Mouse (Mus musculus) neural tube, embryonic 11.5 days (tissue): ENCODE measurements around the gene Ehbp1l1. TPM values are rescaled to one million over a fixed set of nuclear protein-coding genes. Genes with fewer than 3 reads are reported as not detected.

Experiments used
- ATAC-seq: fragments of 200-750 bp; cut with Nextera tagmentation; 2 replicates; pipeline ENCODE4 v1.8.0; 2017; ENCODE audit warnings: moderate number of reproducible peaks, mild to moderate bottlenecking, moderate TSS enrichment, moderate library complexity; ENCODE audit not compliant: insufficient read depth, low FRiP score, low TSS enrichment
- DNase-seq: peaks from one replicate; pipeline ENCODE4 v3.0.0-alpha.2; 2015; ENCODE audit warnings: low spot score
- H3K27ac ChIP-seq: fragments of 300-500 bp; sonication (generic); 2 replicates; pipeline ENCODE4 v1.5.1; 2014; ENCODE audit warnings: low read depth, mild to moderate bottlenecking, low read length
- H3K27me3 ChIP-seq: fragments of 300-500 bp; sonication (generic); 2 replicates; pipeline ENCODE4 v1.6.1; 2014; ENCODE audit warnings: mild to moderate bottlenecking, low read length, mixed read lengths; ENCODE audit not compliant: control insufficient read depth, insufficient read depth
- H3K36me3 ChIP-seq: fragments of 300-500 bp; sonication (generic); 2 replicates; pipeline ENCODE4 v1.6.1; 2014; ENCODE audit warnings: mild to moderate bottlenecking, low read length, moderate library complexity, mixed read lengths; ENCODE audit not compliant: control insufficient read depth, insufficient read depth
- H3K4me1 ChIP-seq: fragments of 300-500 bp; sonication (generic); 2 replicates; pipeline ENCODE4 v1.6.1; 2014; ENCODE audit warnings: low read length, mixed read lengths; ENCODE audit not compliant: control insufficient read depth, insufficient read depth
- H3K4me2 ChIP-seq: fragments of 300-500 bp; sonication (generic); 2 replicates; pipeline ENCODE4 v1.6.1; 2014; ENCODE audit warnings: low read depth, mild to moderate bottlenecking, moderate library complexity
- H3K4me3 ChIP-seq: fragments of 300-500 bp; sonication (generic); 2 replicates; pipeline ENCODE4 v1.5.1; 2014; ENCODE audit warnings: low read depth, low read length
- H3K9ac ChIP-seq: fragments of 300-500 bp; sonication (generic); 2 replicates; pipeline ENCODE4 v1.6.1; 2014; ENCODE audit warnings: mild to moderate bottlenecking, low read length
- H3K9me3 ChIP-seq: fragments of 300-500 bp; sonication (generic); 2 replicates; pipeline ENCODE4 v1.6.1; 2016; ENCODE audit warnings: low read length; ENCODE audit not compliant: control insufficient read depth
- WGBS: fragments of 180-500 bp; shearing (Covaris S2); extraction: QIAGEN DNeasy Blood & Tissue Kit; methylation state at CpG from one replicate; pipeline ENCODE4 v1.1.7; 2014; 5-methylcytosine and 5-hydroxymethylcytosine counted together
- polyA plus RNA-seq: library from polyadenylated mRNA; unstranded; fragments of >200 nt; fragmentation: Nextera tagmentation; extraction: Ambion mirVana; gene quantifications from 2 replicates; pipeline ENCODE4 v1.2.1, GENCODE M21; 2014

Gene Ehbp1l1
- polyA plus RNA-seq, 1 experiment from 2014 or later, result 6.8 TPM

- ATAC-seq (no peak), DNase-seq (no peak)
- H3K4me3 ChIP-seq, result no peak overlapping the region
- no peak overlapping the region for H3K4me2 ChIP-seq
- no peak overlapping the region for H3K27ac ChIP-seq
- H3K4me1 ChIP-seq, result peaks cover 3% of the 10 kb centered on the region; the same call in 1 of the 2 replicates
- H3K9me3 ChIP-seq, result no peaks in the 10 kb centered on the region
- peaks cover 10% of the 10 kb centered on the region for H3K36me3 ChIP-seq
- no peak overlapping the region for H3K9ac ChIP-seq
- 75% methylated on average over 10 of the region's 10 CpGs for WGBS
- H3K27me3 ChIP-seq, result no peaks in the 10 kb centered on the region
Measured at GRCm38 (mm10) chr19:5716955-5717354, 9.2 kb downstream of the Ehbp1l1 start.

GRCm38 (mm10) chr19:5715793-5716688, 10.1 kb downstream of the Ehbp1l1 start:
- ATAC-seq (no peak; the same call in 1 of the 2 replicates), DNase-seq (peak; percentile 54)
- Histone ChIP-seq H3K9me3 (no peaks in the 10 kb centered on the region), H3K4me1 (peaks cover 3% of the 10 kb centered on the region; the same call in 1 of the 2 replicates), H3K27ac (no peak overlapping the region), H3K27me3 (no peaks in the 10 kb centered on the region), H3K4me3 (no peak overlapping the region), H3K4me2 (no peak overlapping the region; the same call in 1 of the 2 replicates), H3K9ac (no peak overlapping the region), H3K36me3 (peaks cover 5% of the 10 kb centered on the region)
- WGBS, result 17% methylated on average over 43 of the region's 43 CpGs

DNA sequence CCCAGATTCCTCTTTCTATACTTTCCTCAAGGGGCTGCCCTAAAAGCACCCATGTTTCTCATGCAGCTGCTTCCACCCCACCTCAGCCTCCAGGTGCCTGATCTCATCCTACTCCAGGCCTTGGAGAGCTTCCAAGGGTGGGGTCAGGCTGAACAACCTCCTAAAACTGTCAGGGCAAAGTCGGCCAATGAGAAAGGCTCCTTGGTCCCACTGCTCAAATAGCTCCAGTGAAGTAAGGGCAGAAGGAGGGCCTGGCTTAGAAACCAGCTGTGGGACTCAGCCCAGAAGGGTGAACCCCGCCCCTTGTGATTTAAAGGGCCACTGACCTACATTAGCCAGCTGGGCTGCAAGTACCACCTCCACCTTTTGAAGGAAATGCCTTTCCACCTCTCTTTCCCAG, 12.4 kb downstream of the Ehbp1l1 start:
- DNase-seq (no peak), ATAC-seq (no peak)
- H3K9ac ChIP-seq, result no peak overlapping the region
- no peaks in the 10 kb centered on the region for H3K27me3 ChIP-seq
- H3K27ac ChIP-seq, result no peak overlapping the region
- WGBS, result 12% methylated on average over 2 of the region's 2 CpGs
- peaks cover 3% of the 10 kb centered on the region; the same call in 1 of the 2 replicates for H3K4me1 ChIP-seq
- H3K9me3 ChIP-seq, result no peaks in the 10 kb centered on the region
- peaks cover 6% of the 10 kb centered on the region for H3K36me3 ChIP-seq
- H3K4me3 ChIP-seq, result no peak overlapping the region
- H3K4me2 ChIP-seq, result no peak overlapping the region

- no peaks in the 10 kb centered on the region for H3K27me3 ChIP-seq
- H3K4me3 ChIP-seq, result no peak overlapping the region
- peaks cover 8% of the 10 kb centered on the region for H3K36me3 ChIP-seq
- H3K4me2 ChIP-seq, result no peak overlapping the region
- H3K27ac ChIP-seq, result no peak overlapping the region
- ATAC-seq, result no peak
- H3K9me3 ChIP-seq, result no peaks in the 10 kb centered on the region
- peaks cover 3% of the 10 kb centered on the region; the same call in 1 of the 2 replicates for H3K4me1 ChIP-seq
- no peak overlapping the region for H3K9ac ChIP-seq
- DNase-seq, result no peak
- 78% methylated on average over 5 of the region's 5 CpGs for WGBS
Measured at GRCm38 (mm10) chr19:5713255-5713654, 12.9 kb downstream of the Ehbp1l1 start.

DNA sequence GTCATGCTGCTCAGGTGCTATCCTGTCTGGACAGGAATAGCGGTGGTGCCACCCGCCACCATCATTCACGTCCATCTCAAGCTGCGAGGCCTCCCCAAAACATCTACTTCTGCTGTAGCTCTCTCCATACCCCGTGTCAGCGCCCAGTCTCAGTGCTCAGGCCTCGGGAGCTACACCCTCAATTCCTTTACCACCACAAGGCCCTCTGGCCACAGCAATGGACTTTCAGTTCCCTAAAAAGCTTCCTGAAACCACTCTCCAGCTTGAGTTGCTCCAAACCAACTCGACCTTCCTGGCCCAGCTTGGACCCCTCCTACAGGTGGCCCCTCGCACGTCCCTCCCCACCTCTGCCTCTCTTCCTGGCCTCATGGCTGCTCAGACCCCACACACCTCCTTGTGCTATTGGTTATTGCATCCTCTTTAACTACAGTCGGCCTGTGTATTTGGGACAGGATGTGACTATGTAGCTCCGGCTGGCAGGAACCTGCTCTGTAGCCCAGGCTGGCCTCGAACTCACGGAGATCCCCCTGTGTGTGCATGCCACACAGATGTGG, 14.1 kb downstream of the Ehbp1l1 start:
- 89% methylated on average over 14 of the region's 14 CpGs for WGBS
- peaks cover 3% of the 10 kb centered on the region; the same call in 1 of the 2 replicates for H3K4me1 ChIP-seq
- no peaks in the 10 kb centered on the region for H3K9me3 ChIP-seq
- no peak overlapping the region for H3K9ac ChIP-seq
- no peak overlapping the region for H3K4me2 ChIP-seq
- peaks cover 11% of the 10 kb centered on the region for H3K36me3 ChIP-seq
- DNase-seq (no peak), ATAC-seq (no peak)
- no peaks in the 10 kb centered on the region for H3K27me3 ChIP-seq
- no peak overlapping the region for H3K4me3 ChIP-seq
- H3K27ac ChIP-seq, result no peak overlapping the region

DNA sequence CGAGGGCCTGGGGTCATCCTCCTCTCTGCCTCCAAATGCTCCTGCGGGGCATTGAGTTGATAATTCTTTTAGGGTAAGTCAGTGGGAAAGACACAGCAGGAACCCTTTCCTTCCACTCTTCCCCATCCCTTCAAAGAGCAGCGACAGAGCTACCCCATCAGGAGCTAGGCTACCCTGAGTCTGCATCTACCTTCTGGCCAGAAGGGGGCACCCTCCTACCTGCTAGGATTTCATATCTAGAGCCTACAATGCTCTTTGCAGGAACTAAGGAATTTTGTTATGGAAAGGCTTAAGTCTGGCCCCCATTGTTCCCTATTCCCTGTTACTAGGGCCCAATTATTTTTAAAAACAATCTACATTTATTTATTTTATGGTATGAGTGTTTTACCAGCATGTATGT, 14.9 kb downstream of the Ehbp1l1 start:
- H3K27ac ChIP-seq, result no peak overlapping the region
- no peak overlapping the region for H3K9ac ChIP-seq
- no peaks in the 10 kb centered on the region for H3K27me3 ChIP-seq
- 9% methylated on average over 3 of the region's 3 CpGs for WGBS
- DNase-seq, result peak; percentile 74
- H3K36me3 ChIP-seq, result peaks cover 11% of the 10 kb centered on the region
- no peak for ATAC-seq
- H3K9me3 ChIP-seq, result no peaks in the 10 kb centered on the region
- no peaks in the 10 kb centered on the region for H3K4me1 ChIP-seq
- no peak overlapping the region for H3K4me2 ChIP-seq
- no peak overlapping the region for H3K4me3 ChIP-seq

DNA sequence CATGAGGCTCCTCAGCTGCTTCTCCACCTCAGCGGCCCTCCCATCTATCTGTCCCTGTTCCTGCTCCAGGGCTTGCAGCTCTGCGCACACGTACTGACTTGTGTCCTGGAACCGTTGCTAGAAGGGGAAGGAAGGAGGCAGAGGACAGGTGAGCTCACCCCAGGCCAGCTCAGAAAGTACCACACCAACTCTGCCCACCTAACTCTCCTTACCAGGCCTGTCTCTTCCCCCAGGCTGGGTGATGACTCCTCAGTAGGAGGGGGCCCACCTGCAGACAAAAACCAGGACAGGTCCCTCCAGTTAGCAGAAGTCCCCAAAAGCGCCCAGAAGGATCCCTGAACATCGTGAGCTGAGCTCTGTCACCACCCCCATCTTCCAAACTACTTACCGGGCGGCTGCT, 15.5 kb downstream of the Ehbp1l1 start:
- Histone ChIP-seq H3K4me3 (no peak overlapping the region), H3K4me2 (no peak overlapping the region), H3K36me3 (peaks cover 11% of the 10 kb centered on the region), H3K9me3 (no peaks in the 10 kb centered on the region), H3K9ac (no peak overlapping the region), H3K4me1 (no peaks in the 10 kb centered on the region), H3K27ac (no peak overlapping the region), H3K27me3 (no peaks in the 10 kb centered on the region)
- DNase-seq (no peak), ATAC-seq (no peak)
- whole genome bisulfite sequencing, result 78% methylated on average over 8 of the region's 8 CpGs

DNA sequence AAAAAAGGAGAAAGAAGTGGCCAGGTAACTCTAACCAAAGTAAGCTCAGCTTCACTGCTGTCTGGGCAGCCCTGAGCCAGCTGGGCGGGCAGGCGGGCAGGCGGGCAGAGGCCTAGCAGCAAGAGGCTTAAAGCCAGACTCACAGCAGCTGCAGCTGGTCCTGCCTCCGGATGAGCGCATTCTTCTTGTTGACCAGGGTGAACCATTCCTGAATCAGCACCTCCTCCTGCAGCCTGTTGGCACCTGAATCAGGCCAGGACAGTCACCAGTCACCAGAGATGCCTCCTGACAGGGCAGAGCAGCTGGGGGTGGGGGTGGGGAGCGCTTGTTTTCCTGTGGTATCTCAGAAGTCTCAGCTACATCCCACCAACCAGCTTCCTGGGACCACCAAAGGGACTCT, 16.0 kb downstream of the Ehbp1l1 start:
- no peaks in the 10 kb centered on the region for H3K9me3 ChIP-seq
- no peaks in the 10 kb centered on the region for H3K4me1 ChIP-seq
- DNase-seq, result no peak
- no peaks in the 10 kb centered on the region for H3K27me3 ChIP-seq
- no peak overlapping the region for H3K27ac ChIP-seq
- ATAC-seq, result no peak
- H3K36me3 ChIP-seq, result peaks cover 11% of the 10 kb centered on the region
- no peak overlapping the region for H3K4me2 ChIP-seq
- WGBS, result 90% methylated on average over 6 of the region's 6 CpGs
- no peak overlapping the region for H3K4me3 ChIP-seq
- H3K9ac ChIP-seq, result no peak overlapping the region
